Mouse (Mus musculus) gastrocnemius, postnatal 10 days (tissue): ENCODE results near the gene Napepld. TPM values are rescaled to one million over a fixed set of nuclear protein-coding genes. Genes with fewer than 3 reads are reported as not detected.
"Not testable (repeated sequence)": the region's sequence is repeated elsewhere in the genome, so short reads cannot be mapped to it uniquely, and the experiment has no call there.

Source experiments
- DNase-seq: peaks from one replicate; pipeline ENCODE4 v3.0.0; 2021; ENCODE audit warnings: mixed read lengths
- total RNA-seq, 2 experiments: library from RNA; stranded (reverse); gene quantifications; 2 replicates each; pipeline ENCODE4 v1.2.3; 2021

Napepld gene
- total RNA-seq, 2 experiments from 2014 or later = 6.3 to 6.5 TPM

DNA sequence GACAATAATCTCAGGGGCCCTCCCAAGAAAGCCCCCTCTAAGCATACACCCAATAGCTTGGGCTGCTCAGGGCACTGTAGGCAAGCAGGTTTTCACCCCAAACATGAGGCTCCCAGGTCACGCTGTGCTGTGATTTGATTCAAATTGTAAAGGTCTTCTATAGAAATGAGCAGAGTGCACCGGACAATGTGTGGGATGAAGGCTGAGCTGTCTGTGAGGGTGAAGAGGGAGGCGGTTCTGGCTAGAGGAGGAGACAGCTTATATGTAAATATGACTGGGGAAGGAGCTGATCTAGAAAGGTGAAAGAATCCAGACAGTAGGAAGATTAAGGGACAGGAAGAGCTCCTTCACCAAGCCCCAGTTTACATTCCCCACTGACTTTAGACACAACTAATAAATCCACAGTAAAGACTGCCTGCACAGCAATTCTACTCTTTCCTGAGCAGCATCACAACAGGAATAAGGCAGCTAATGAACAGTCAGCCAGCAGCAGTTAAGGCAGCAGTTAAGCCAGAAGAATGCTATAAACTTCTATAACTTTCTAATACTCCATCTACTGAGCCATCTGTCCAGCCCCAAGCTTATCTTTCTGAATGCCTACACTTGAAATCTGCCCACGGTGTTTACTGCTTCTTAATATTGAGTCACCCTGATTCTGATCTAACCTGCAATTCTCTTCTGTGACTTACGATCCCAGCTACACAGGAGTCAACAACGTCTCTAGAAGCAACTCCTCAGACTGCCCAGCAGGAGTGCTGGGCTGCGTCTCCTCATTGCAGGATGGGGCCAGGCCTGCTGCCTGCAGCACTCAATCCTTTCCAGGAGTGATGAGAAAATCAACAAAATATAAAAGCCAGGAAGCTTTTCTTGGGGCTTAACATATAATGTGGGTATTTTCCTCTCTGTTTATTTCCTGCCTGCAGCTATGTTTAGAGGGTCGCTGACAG, 33.7 kb downstream of the Napepld start:
- no peak for DNase-seq

DNA sequence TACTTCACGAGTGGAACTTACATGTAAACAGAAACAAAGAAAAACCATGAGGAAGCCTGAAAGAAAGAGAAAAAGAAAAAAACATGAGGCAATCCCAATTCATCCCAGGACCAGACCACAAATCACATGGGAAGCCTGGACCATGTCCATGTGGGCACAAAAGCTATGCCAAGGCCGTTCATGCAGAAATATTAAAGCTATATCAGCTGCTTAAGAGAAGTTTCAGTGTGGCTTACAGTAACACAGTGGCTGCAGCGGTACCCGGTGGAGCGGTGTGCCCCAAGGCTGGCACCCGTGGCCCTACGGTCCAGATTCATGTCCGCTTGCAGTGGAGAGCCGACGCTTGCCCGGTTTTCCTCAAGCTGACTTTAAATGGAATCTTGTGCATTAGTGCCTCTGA, 38.1 kb downstream of the Napepld start:
- DNase-seq = no peak

DNA sequence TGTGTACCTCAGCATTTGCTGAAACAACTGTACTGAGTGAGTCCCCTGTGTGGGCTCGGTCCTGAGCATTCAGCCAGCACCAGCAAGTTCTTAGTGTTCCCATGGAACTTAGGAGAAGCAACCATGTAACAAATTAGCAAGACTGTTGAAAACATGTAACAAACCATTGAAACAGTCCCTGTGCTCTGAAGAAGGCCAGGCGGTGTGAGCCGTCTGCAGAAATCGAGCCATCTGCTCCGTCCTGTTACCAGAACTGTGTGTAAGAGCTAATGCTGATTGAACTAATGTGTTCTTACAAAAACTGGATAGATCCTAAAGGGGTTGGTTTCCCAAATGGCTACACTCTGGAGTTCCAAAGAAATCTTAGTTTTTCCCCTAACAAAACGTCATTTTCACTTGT, 40.3 kb downstream of the Napepld start:
- DNase-seq = no peak

DNA sequence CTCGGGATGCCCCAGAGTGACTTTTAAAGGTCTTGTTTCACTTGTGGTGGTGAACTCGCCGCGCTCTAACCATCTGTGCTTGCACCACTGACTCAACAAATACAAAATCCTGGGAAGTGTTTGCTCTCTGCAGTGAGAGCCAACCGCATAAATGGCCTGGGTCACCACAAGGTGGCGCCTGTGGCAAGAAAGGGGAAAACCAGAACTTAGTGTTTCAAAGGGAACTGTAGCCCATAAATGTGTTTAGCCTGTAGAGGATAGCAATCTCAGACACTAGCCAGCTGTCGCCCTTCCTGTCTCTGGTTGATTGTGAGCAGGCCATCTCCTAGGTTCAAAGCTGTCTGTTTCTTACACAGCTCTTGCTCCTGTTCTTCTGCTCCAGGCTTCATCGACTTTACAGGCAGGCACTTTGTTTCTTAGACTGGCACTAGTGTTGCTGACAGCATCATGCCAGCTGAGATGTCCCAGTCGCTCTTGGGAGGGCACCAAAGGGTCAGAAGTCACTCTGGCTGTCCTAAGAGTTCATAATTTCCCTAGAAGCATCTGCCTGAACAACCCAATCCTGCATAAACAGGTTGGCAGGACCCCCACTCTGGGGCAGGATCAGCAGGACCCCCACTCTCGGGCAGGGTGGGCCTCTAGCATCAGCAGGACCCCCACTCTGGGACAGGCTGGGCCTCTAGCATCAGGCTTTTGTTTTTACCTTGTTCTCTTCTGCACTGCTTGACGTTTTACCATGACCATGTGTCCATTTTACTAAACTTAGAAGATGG, 42.4 kb downstream of the Napepld start:
- peak; percentile 86 for DNase-seq

DNA sequence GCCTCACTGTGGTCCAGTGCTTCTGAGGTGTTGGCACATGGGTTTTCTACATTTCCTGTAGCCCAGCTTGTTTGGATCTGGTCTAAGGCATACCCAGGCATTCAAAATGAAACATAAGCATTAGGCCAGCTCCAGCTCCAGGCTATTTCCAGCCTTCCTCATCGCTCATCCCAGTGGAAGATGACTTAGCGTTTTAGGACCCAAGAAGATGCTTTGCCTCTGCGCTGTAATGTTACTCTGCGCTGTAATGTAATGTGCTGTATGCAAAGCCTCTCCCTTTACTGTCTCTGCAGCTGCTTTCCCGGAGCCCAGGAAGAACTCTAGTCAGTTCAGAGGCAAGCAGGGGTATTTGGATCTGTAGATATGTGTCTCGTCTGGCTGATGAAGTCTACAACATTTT, 43.2 kb downstream of the Napepld start:
- no peak for DNase-seq

DNA sequence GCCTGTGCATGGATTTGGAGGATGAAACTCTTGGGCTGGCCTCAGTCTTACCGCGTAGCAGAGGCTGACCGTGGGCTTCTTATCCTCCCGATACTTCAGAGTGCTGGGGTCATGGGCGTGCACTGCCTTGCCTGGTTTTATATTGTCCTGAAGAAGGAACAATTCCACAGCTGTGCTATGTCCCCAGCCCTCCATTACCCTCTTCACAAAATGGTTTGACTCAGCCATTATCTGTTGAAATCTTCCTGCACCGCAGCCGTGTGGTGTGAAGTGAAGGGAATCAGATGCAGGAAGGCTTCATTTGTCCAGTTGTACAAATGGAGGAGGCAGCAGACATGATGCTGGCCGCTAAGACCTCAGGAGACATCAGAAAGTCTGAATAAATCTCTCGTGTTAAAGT, 44.3 kb downstream of the Napepld start:
- DNase-seq = no peak

DNA sequence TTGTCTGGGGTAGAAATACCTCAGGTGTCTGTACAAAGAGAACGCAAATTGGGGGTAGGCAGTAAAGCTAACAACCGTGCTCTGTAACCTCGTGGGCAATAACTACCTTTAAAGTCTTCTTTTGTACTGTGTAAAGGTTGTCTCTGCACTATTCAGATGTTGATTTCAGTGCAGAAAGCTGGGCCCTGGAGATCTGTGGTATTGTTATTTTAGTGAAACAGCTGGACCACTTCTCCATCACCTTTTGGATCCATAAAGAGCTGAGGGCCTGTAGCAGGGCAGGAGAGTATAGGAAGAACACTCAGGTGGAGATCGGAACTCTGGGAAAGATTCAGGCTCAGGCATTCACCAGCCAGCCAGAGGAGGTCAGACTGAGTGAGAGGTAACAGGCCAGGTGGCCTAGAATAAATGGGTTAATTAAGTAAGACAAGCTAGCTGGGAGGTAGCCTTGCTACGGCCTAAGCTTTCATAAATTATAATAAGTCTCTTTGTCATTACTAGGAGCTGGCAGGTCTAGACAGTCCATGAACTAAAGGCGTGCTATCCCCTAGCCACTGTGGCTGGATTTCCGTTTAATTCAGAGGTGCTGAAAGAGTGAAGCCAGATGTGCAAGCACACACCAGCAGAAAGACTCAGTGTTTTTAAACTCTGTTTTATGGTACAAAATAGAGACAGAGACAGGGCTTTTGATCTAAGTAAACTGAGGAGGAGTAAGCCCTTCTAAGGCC, 49.1 kb downstream of the Napepld start:
- no peak for DNase-seq

DNA sequence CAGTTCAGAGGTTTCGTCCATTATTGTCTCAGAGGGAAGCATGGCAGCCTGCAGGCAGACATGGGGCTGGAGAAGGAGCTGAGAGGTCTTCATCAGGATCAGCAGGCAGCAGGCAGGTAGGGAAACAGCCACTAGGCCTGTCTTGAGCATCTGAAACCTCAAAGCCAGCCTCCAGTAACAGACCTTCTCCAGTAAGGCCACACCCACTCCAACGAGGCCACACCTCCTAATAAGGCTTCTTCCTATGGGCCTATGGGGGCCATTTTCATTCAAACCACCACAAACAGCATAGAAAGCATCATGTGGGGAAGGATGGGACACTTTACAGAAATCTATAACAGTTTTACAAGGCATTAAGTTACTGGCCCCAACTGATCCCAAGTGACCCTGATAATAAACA, 50.5 kb downstream of the Napepld start:
- DNase-seq = no peak

DNA sequence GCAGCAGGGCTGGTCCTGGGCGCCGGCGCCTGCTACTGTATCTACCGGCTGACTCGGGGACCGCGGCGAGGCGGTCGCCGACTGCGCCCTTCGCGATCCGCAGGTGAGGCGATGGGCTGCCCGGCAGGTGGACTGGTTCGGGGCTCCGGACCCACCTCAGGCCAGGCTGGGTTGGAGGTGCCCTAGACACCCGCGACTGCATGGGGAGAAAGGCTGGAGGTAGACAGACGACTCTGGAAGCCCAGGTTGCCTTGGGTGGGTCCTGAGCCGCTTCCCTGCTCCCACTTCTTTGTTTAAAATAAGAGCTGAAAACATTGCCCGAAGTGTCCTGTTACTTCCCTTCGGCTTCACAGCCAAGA, 55.1 kb downstream of the Napepld start:
- DNase-seq = no peak

DNA sequence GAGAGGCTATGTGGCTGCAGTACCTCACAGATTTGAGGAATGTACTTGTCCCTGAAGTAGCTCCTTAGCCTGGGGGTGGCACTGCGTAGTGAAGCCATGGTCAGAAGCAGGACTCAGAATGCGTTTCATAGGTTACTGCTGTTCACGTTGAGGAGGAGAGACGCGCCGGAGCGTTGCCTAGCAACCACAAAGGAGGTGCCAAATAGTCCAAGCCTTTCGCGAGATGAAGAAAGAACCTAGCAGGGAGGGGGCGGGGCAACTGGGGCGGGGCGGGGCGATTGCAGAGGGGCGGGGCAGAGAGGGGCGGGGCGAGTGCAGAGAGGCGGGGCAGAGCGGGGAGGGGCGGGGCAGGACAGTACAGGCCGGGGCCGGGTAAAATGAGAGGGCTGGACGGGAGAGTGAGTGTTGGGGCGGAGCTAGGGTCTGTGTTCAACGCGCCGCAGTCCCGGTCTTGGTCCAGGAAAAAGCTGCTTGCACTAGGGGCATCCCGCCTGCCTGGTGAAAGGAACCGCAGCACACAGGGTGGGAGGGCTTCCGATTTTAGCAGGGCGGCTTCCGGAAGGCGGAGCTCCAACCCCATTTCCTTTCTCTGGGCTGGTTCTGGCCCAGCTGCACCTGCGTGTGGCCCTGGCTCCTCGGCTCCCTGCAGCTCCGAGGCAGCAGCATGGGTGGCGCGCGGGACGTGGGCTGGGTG, 55.6 kb downstream of the Napepld start, which contains the start of the genes Fbxl13 and Armc10:
Gene Fbxl13, minus strand, starts transcription at position 196 of the 694 bp plus-strand sequence.
Gene Armc10, plus strand, starts transcription at position 375 of the 694 bp plus-strand sequence.
- DNase-seq = peak; percentile 81

DNA sequence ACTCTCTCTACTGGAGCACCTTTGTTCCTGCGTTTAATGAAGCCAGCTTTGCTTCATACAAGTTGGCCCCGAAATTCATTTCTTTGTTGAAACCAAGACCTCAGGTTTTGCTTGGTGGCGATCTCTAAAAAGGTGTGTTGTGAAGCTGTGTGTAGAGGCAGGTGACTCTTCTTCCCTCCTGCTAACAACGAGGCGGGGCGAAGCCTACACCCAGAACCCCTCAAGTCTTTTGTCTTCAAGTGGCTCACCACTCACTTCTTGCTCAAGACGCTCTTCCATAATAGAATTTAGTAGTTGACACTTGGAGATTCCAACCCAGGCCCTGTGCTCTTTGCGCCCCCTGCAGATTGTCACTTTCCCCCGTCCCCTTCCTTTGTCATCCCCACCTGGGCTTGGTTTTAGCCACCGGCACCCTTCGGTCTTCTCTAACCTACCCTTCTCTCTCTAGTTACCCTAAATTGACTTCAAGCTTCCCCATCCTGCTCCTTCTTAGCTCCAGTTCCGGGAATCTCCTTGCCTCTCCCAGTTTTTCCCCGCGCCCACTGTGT, 56.2 kb downstream of the Napepld start:
- DNase-seq = no peak

DNA sequence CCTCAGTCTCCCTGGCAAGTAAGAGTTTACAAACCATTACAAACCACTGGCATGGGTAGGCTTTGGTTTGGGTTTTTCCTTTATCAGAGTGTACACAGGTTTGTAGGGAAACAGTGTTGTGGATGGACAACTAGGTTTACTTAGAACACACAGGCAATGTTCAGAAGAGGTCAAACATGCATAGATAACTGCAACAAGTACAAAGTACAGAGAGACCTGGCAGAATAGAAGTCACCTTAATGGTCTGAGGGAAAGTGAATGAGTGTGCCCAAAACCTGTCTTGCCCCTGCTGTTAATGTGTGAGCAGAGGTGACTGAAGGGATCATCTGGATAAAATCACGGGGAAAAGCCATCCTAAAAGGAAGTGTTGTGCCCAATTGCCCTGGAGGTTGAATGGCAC, 57.6 kb downstream of the Napepld start:
- DNase-seq = no peak

DNA sequence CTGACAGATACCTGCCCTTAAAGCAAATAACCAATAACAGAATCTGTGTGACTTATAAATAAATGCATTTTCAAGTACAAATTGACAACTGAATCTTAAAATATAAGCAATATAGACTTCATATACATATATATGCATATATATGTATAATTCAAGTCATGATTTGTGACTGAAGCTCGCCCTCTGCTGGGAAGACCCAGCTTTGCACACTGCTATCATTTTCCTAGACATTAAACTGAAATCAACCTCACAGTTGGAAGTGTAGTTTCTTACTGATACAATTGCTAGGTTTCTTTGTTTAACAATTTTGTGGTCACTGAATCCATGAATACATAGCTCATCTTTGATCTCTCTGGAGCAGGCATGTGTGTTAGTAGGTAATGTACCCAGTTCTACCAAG, 60.2 kb downstream of the Napepld start:
- DNase-seq = peak; percentile 19

DNA sequence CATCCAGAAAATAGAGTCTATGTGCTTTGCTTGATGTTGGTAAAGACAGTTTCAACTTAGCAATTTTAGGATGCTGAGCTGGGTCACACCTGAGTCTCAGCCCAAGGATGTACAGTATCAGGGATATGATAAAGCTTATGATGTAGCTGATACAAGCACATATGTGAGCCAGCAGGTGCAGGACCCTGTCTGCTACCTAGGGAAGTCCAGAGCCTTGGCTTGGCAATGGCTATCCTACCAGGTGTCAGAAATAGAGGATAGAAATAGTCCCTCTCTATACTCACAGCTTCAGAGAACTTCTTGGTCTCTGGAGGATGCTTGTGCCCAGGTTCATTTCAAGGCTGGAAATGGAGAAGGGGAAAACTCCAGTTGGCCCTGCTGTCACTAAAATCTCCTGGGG, 75.3 kb downstream of the Napepld start:
- no peak for DNase-seq

DNA sequence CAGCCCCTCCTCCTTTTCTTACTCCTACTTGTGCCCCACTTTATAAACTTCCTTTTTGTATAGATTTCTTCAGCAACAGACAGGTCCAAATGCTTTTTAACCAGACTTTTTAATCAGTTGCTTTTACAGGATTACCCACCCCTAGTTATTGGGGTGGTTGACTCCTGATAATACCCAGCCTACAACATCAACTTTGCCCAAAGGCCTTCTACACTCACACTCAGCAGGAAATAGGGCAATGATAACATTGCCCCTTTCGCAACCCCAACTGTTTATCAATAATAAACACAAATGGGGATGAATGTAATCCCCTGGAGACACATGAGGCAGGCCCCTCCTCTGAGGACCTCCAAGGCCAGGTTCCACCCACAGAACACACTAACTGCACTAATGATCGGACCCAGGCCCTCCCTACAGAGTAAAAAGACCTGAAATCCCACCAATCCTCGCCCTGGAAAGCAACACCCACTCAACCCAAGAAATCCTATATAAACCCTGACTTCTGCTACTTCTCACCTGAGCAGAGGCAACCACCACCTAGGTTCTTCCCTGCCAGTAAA, 84.7 kb downstream of the Napepld start:
- no peak for DNase-seq

DNA sequence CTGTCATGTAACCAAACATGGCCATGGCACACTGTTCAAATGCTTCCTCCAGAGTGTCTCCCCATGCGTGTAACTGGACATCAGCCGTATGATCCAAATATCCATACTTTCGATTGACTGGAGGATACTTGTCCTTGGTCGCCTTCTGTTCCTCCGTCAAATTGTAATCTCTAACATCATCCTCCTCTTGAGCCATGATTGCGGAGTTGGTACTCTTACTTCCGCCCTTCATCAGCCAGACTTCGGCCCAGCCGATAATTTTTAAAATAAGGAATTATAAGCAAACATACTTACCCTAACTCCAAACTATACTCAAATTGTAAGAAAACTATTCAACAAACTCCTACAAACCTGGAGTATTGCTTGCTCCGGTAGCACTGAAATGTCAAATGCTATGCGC, 86.9 kb downstream of the Napepld start:
- DNase-seq = not testable (repeated sequence)

Other genes with a start within 250 kb of the Napepld start
- 10 to 100 TPM; 23.3 to 28.8 TPM for gene Lrrc17, start 157.8 kb downstream of the Napepld start, total RNA-seq
- gene Fbxl13, start 55.8 kb downstream of the Napepld start, total RNA-seq = under 1 TPM; 0.19 to 0.36 TPM
- gene Armc10, start 55.6 kb downstream of the Napepld start, total RNA-seq = 10 to 100 TPM in 1 of 2 experiments, 1 to 10 TPM in 1; 7.1 to 10.8 TPM
- 100 to 1,000 TPM; 131 to 143 TPM for gene Pmpcb, start 35.7 kb upstream of the Napepld start, total RNA-seq
- 10 to 100 TPM; 16.1 to 17.5 TPM for gene Dnajc2, start 83.9 kb upstream of the Napepld start, total RNA-seq
- 100 to 1,000 TPM; 112 to 114 TPM for gene Psmc2, start 83.9 kb upstream of the Napepld start, total RNA-seq
- not detected for gene Slc26a5, start 164.2 kb upstream of the Napepld start, total RNA-seq